Mouse (Mus musculus) kidney, postnatal 36 days (tissue): ENCODE data around the gene Ina.
"Not testable (repeated sequence)": the region's sequence is repeated elsewhere in the genome, so short reads cannot be mapped to it uniquely, and the experiment has no call there.

Source experiments
- DNase-seq, 2 experiments: peaks; one replicate each; pipeline ENCODE4 v3.0.0; 2021 to 2022; ENCODE audit warnings: mixed read lengths in 2 of 2

Ina gene

GRCm38 (mm10) chr19:47014447-47015381 is at the start of gene Ina, which contains the start of gene Nt5c2:
Gene Ina (plus strand): TSS chr19:47014698.
Gene Nt5c2 (minus strand): TSS chr19:47015153.
- peak; percentile 10 to 51 for DNase-seq

- DNase-seq, result no peak
These were observed 49.0 kb upstream of the Ina start for GRCm38 (mm10) chr19:46965496-46965895.

GRCm38 (mm10) chr19:46966330-46966729 is 48.2 kb upstream of the Ina start:
- peak; percentile 55 to 61 for DNase-seq

GRCm38 (mm10) chr19:46967861-46968260 is 46.6 kb upstream of the Ina start:
- DNase-seq, result no peak

- DNase-seq, result no peak
These were observed 45.7 kb upstream of the Ina start for GRCm38 (mm10) chr19:46968833-46969232.

- DNase-seq, result peak; percentile 78 to 89
These were observed 45.1 kb upstream of the Ina start for GRCm38 (mm10) chr19:46969286-46969985.

- no peak for DNase-seq
These were observed 44.3 kb upstream of the Ina start for GRCm38 (mm10) chr19:46970121-46970729.

GRCm38 (mm10) chr19:46971051-46971689 is 43.3 kb upstream of the Ina start:
- DNase-seq, result no peak

- DNase-seq, result no peak
These were observed 42.8 kb upstream of the Ina start for GRCm38 (mm10) chr19:46971712-46972111.

- no peak for DNase-seq
These were observed 42.3 kb upstream of the Ina start for GRCm38 (mm10) chr19:46972159-46972558.

GRCm38 (mm10) chr19:46975565-46975964 is 38.9 kb upstream of the Ina start:
- DNase-seq, result peak; percentile 63 to 67

GRCm38 (mm10) chr19:46975997-46976396 is 38.5 kb upstream of the Ina start:
- peak; percentile 30 to 42 for DNase-seq

- DNase-seq, result no peak
These were observed 37.8 kb upstream of the Ina start for GRCm38 (mm10) chr19:46976743-46977142.

- peak; percentile 81 to 91 for DNase-seq
These were observed 37.0 kb upstream of the Ina start for GRCm38 (mm10) chr19:46977460-46977859.

GRCm38 (mm10) chr19:46978069-46978468 is 36.4 kb upstream of the Ina start:
- DNase-seq, result not testable (repeated sequence)

GRCm38 (mm10) chr19:46978920-46979780 is 35.3 kb upstream of the Ina start:
- DNase-seq, result peak; percentile 39 to 55

- peak; percentile 58 to 76 for DNase-seq
These were observed 34.8 kb upstream of the Ina start for GRCm38 (mm10) chr19:46979781-46980105.

- DNase-seq, result no peak
These were observed 33.0 kb upstream of the Ina start for GRCm38 (mm10) chr19:46981462-46981861.

GRCm38 (mm10) chr19:46983352-46983965 is 31.0 kb upstream of the Ina start:
- peak in 1 of 2 experiments; percentile 38 for DNase-seq

- DNase-seq, result no peak
These were observed 30.5 kb upstream of the Ina start for GRCm38 (mm10) chr19:46983966-46984380.
